Mouse (Mus musculus): ENCODE measurements around the gene Gm45799.

Gene Gm45799

DNA sequence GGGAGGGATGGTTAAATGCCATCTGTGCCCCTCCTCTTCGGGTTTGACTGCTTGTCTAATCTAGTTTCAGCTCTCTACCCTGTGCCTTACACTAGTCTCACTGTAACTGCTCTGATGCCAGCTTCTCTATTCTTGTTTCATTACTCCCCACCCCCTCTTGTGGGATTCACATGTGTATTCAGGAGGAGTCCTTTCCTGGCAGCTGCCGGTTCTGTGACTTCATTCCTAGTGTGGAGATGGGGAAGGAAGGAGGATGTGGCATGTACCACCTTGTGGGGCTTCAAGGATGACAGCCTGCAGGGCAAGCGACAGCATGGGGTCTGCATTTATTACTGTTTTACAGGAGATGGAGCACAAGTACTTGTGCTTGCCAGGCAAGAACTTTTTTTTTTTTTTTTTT is 1.6 kb downstream of the Gm45799 start:
- no peak for DNase-seq

DNA sequence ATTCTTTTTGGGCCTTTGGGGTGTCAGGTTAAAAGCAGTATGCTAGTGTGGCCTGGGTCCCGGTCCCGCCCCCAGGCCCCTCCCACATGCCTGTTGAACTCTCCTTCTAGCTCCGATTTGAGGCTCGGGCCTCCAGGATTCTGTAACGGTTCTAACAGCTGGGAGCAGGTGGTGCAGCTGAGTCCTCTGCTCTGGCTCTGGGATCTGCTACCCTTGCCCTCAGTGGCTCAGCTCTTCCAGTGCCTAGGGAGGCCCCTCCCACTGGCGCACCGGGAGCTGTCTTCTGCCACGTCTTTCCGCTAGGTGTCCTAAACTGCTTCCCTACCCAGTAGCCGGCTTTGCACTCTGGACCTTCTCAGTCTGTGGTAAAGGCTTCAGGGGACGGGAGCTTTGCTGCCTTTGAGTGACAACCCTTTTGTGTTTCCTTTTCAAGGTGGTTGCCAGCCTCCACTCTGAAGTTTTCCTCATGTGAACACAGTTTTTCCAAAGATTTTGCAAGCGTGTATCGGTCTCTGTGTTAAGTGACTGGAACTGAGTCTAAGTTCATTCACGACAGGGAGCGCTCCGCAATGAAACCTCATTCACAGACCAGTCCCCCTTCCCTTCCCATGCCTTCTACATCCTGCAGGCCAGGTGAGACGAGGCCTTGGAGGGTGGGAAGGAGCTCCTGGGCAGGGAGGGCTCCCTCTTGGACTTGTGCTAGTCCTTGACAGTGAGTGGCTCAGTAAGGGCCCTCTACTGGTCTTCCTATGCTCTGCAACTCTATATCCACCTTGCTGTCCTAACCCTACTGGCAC is 10.5 kb downstream of the Gm45799 start, which contains the start of gene Dnhd1:
TSS of gene Dnhd1 (plus strand) at position 189 of the 797 bp plus-strand sequence.
- DNase-seq: peak; percentile 90

DNA sequence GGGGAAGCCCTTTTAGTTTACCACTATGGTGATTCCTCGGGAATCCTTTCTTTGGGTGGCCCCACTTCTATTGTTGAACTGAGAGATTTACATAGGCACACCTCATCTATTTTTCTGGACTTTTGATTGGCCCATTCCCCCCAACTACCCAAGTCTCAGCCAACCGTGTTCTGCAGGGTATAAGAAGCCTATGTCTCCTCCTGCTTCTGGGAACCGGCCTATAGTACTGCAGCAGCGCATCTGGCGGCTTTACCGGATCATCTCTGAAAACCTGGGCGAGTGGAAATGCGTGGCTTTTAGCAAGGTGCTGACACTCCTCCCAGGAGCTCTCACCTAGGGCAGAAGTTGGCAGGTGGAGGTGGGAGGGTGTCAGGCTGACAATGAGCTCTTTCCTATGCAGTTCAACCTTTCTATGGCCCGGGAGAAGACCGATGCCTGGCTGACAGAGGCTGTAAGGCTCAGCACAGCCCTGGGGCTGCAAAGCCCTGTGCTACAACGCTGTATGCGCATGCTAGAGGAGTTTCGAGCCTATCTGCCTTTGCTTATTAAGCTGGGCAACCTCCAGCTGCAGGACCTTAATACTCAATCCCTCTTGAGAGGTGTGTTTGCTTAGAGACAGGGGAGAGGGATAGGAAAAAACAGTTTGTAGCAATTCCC is 45.3 kb downstream of the Gm45799 start:
- DNase-seq: no peak

- peak; percentile 29 for DNase-seq
These were observed 50.5 kb downstream of the Gm45799 start for GRCm38 (mm10) chr7:105690875-105691274.

GRCm38 (mm10) chr7:105703184-105703583 is 62.8 kb downstream of the Gm45799 start:
- no peak for DNase-seq

- no peak for DNase-seq
These were observed 63.5 kb downstream of the Gm45799 start for GRCm38 (mm10) chr7:105703816-105704215.

- DNase-seq: no peak
These were observed 68.4 kb downstream of the Gm45799 start for GRCm38 (mm10) chr7:105708733-105709132.

- DNase-seq: no peak
These were observed 75.0 kb downstream of the Gm45799 start for GRCm38 (mm10) chr7:105715366-105715765.

GRCm38 (mm10) chr7:105721916-105722315 is 81.6 kb downstream of the Gm45799 start:
- DNase-seq: no peak

- peak; percentile 86 for DNase-seq
These were observed 86.0 kb downstream of the Gm45799 start for GRCm38 (mm10) chr7:105726144-105726979.

DNA sequence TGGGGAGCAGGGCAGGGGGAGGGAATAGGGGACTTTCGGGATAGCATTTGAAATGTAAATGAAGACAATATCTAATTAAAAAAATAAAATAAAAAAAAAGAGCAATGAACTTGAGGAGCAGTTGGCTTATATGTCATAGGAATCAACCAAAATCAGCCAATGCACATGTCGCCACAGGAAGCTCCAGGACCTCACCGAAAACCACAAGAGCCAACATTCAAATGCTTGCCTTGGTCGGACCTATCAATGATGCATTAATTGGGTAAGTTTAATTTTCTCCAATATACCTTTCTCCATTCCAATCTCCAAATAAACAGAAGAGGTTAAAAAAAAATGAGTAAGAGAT is 86.6 kb downstream of the Gm45799 start:
- no peak for DNase-seq

GRCm38 (mm10) chr7:105728701-105729428 is 88.5 kb downstream of the Gm45799 start:
- peak; percentile 62 for DNase-seq

GRCm38 (mm10) chr7:105733836-105734235 is 93.5 kb downstream of the Gm45799 start:
- DNase-seq: no peak
